Mouse (Mus musculus): ENCODE data around the gene Cnga4.
"Not testable (repeated sequence)": the region's sequence is repeated elsewhere in the genome, so short reads cannot be mapped to it uniquely, and the experiment has no call there.

Cnga4 gene

GRCm38 (mm10) chr7:105404268-105404667 lies at the start of gene Cnga4:
Cnga4 (plus strand) TSS chr7:105404568.
- DNase-seq (ENCODE audit: low spot score): no peak

GRCm38 (mm10) chr7:105356064-105356463 lies 48.3 kb upstream of the Cnga4 start:
- DNase-seq (ENCODE audit: low spot score): not testable (repeated sequence)

GRCm38 (mm10) chr7:105356487-105356886 lies 47.9 kb upstream of the Cnga4 start:
- not testable (repeated sequence) for DNase-seq (ENCODE audit: low spot score)

- no peak for DNase-seq (ENCODE audit: low spot score)
Observed at GRCm38 (mm10) chr7:105361713-105362112, 42.7 kb upstream of the Cnga4 start.

GRCm38 (mm10) chr7:105367268-105367667 lies 37.1 kb upstream of the Cnga4 start:
- DNase-seq (ENCODE audit: low spot score): no peak

GRCm38 (mm10) chr7:105367930-105368329 lies 36.4 kb upstream of the Cnga4 start, which contains the start of gene Olfr692:
Olfr692 (plus strand) TSS chr7:105368230.
- no peak for DNase-seq (ENCODE audit: low spot score)

- no peak for DNase-seq (ENCODE audit: low spot score)
Observed at GRCm38 (mm10) chr7:105368521-105368920, 35.8 kb upstream of the Cnga4 start.

GRCm38 (mm10) chr7:105372912-105373311 lies 31.5 kb upstream of the Cnga4 start:
- no peak for DNase-seq (ENCODE audit: low spot score)

- no peak for DNase-seq (ENCODE audit: low spot score)
Observed at GRCm38 (mm10) chr7:105373509-105373908, 30.9 kb upstream of the Cnga4 start.

- no peak for DNase-seq (ENCODE audit: low spot score)
Observed at GRCm38 (mm10) chr7:105373976-105374375, 30.4 kb upstream of the Cnga4 start.

GRCm38 (mm10) chr7:105374866-105375265 lies 29.5 kb upstream of the Cnga4 start, which contains the start of gene Gm5901:
Gm5901 (plus strand) TSS chr7:105375038.
- no peak for DNase-seq (ENCODE audit: low spot score)

- no peak for DNase-seq (ENCODE audit: low spot score)
Observed at GRCm38 (mm10) chr7:105380329-105380728, 24.0 kb upstream of the Cnga4 start.

GRCm38 (mm10) chr7:105387696-105388095 lies 16.7 kb upstream of the Cnga4 start:
- no peak for DNase-seq (ENCODE audit: low spot score)

GRCm38 (mm10) chr7:105390236-105390635 lies 14.1 kb upstream of the Cnga4 start:
- DNase-seq (ENCODE audit: low spot score): no peak

GRCm38 (mm10) chr7:105394606-105395005 lies 9.8 kb upstream of the Cnga4 start:
- no peak for DNase-seq (ENCODE audit: low spot score)

- DNase-seq (ENCODE audit: low spot score): peak; percentile 9
Observed at GRCm38 (mm10) chr7:105395131-105395820, 9.1 kb upstream of the Cnga4 start.

GRCm38 (mm10) chr7:105396126-105396525 lies 8.2 kb upstream of the Cnga4 start:
- no peak for DNase-seq (ENCODE audit: low spot score)

GRCm38 (mm10) chr7:105399058-105399934 lies 5.1 kb upstream of the Cnga4 start:
- DNase-seq (ENCODE audit: low spot score): no peak

GRCm38 (mm10) chr7:105399935-105400624 lies 4.3 kb upstream of the Cnga4 start, which contains the start of gene Fam160a2:
Fam160a2 (minus strand) TSS chr7:105400054.
- DNase-seq (ENCODE audit: low spot score): peak; percentile 100

GRCm38 (mm10) chr7:105406322-105406721 lies 2.0 kb downstream of the Cnga4 start:
- no peak for DNase-seq (ENCODE audit: low spot score)

- peak; percentile 23 for DNase-seq (ENCODE audit: low spot score)
Observed at GRCm38 (mm10) chr7:105411874-105412632, 7.7 kb downstream of the Cnga4 start.

GRCm38 (mm10) chr7:105414385-105414784 lies 10.0 kb downstream of the Cnga4 start:
- no peak for DNase-seq (ENCODE audit: low spot score)

Data from yolk sac, embryonic 10.5 days (tissue).